Mouse (Mus musculus) MEL (cell line): Measurements from ENCODE around the gene Mettl27.

Experiments used
- BHLHE40 ChIP-seq: IDR thresholded peaks from 2 replicates; pipeline ENCODE4 v1.6.1; 2012; ENCODE audit warnings: low read depth, mild to moderate bottlenecking, inconsistent platforms, low read length, improper control_type of control experiment, borderline replicate concordance
- CTCF ChIP-seq, 3 experiments: IDR thresholded peaks in 2 of 3; conservative IDR thresholded peaks in 1 of 3; 2 replicates each; pipeline ENCODE4 v1.5.1; 2011 to 2012; ENCODE audit warnings: low read length in 3 of 3, low read depth in 2 of 3, mild to moderate bottlenecking in 2 of 3, improper control_type of control experiment in 1 of 3, inconsistent platforms in 1 of 3, mixed read lengths in 1 of 3, moderate library complexity in 1 of 3; ENCODE audit not compliant: control insufficient read depth in 1 of 3, insufficient read depth in 1 of 3, poor library complexity in 1 of 3, severe bottlenecking in 1 of 3
- EP300 ChIP-seq, 2 experiments: IDR thresholded peaks; 2 replicates each; pipeline ENCODE4 v1.6.1; 2011; ENCODE audit warnings: improper control_type of control experiment in 2 of 2, low read length in 2 of 2, low read depth in 1 of 2, mild to moderate bottlenecking in 1 of 2
- ETS1 ChIP-seq: IDR thresholded peaks from 2 replicates; pipeline ENCODE4 v1.6.1; 2012; ENCODE audit warnings: low read depth, mild to moderate bottlenecking, inconsistent platforms, low read length, improper control_type of control experiment, moderate library complexity
- GABPA ChIP-seq: IDR thresholded peaks from 2 replicates; pipeline ENCODE4 v1.6.1; 2012; ENCODE audit warnings: low read depth, mild to moderate bottlenecking, inconsistent platforms, low read length, improper control_type of control experiment, moderate library complexity
- HCFC1 ChIP-seq: IDR thresholded peaks from 2 replicates; pipeline ENCODE4 v1.6.1; 2012; ENCODE audit warnings: low read depth, mild to moderate bottlenecking, inconsistent platforms, low read length, improper control_type of control experiment, moderate library complexity
- MAFK ChIP-seq: IDR thresholded peaks from 2 replicates; pipeline ENCODE4 v1.6.1; 2011; ENCODE audit warnings: low read depth, mild to moderate bottlenecking, low read length, improper control_type of control experiment, borderline replicate concordance
- MAX ChIP-seq: IDR thresholded peaks from 2 replicates; pipeline ENCODE4 v1.6.1; 2011; ENCODE audit warnings: low read length, improper control_type of control experiment
- MXI1 ChIP-seq: IDR thresholded peaks from 2 replicates; pipeline ENCODE4 v1.6.1; 2011; ENCODE audit warnings: mild to moderate bottlenecking, low read depth, low read length, improper control_type of control experiment
- POLR2A ChIP-seq, 2 experiments: IDR thresholded peaks; 2 replicates each; pipeline ENCODE4 v1.6.1; 2011 to 2012; ENCODE audit warnings: low read length in 2 of 2, mild to moderate bottlenecking in 2 of 2, control low read depth in 1 of 2, improper control_type of control experiment in 1 of 2, low read depth in 1 of 2, moderate library complexity in 1 of 2; ENCODE audit not compliant: control insufficient read depth in 1 of 2, insufficient read depth in 1 of 2, poor library complexity in 1 of 2
- POLR2AphosphoS2 ChIP-seq: IDR thresholded peaks from 2 replicates; pipeline ENCODE4 v1.6.1; 2011; ENCODE audit warnings: low read length, improper control_type of control experiment
- TAL1 ChIP-seq: IDR thresholded peaks from 2 replicates; pipeline ENCODE4 v1.6.1; 2012; ENCODE audit warnings: mild to moderate bottlenecking, inconsistent platforms, low read length, moderate library complexity, mixed read lengths
- USF1 ChIP-seq: IDR thresholded peaks from 2 replicates; pipeline ENCODE4 v1.6.1; 2014; ENCODE audit warnings: low read depth, mild to moderate bottlenecking, inconsistent platforms, low read length, improper control_type of control experiment, moderate library complexity

DNA sequence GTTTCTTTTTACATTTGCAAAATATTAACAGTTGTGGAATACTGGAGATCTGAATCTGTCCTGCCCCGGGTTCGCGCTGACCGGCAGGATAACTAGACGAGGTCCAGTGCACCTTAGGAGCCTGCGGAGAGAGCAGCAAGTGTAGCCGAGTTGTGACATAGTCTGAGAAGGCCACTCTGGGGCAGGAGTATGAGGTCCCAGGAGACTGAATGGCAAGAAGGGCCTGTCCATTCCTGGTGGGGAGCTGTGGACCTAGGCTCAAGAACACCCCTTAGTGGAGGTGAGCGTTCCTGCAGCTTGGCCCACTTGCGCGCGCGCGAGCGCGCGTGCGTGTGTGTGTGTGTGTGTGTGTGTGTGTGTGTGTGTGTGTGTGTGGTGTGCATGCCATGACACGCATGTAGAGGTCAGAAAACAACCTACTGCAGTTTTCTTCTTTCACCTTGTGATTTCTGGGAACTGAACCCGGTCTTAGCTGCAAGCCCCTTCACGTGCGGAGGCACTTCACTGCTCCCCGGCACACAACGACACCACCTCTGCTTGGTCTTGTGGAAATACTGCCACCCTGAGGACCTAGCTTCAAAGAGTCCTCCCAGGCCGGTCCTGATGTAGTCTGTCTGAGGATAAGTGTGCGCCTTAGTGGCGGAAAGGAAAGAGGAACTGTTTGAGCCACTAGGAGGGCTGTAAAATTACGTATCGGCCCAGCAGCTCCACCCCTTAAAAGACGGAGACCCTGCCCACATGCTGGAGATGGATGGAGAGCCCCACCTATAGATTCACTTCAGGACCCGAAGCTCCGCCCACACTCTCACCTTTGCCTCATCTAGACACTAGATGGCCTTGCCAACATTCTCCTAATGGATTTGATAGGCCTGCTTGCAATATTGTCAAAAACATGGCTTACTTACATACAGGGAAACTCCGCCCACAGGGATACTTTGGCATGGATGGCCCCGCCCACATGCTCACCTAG, 34.0 kb downstream of the Mettl27 start:
- peak; percentile 9 to 73 (median 55) for TF ChIP-seq CTCF (IDR thresholded peaks at IDR 0.05 in 2 of 3, conservative IDR thresholded peaks at IDR 0.05 in 1 of 3; ENCODE audit: control insufficient read depth in 1 of 3, insufficient read depth in 1 of 3, low read depth in 2 of 3, low read length in 3 of 3, poor library complexity in 1 of 3, severe bottlenecking in 1 of 3)
- no peak for TF ChIP-seq TAL1
- TF ChIP-seq POLR2AphosphoS2 = no peak
- no peak for TF ChIP-seq USF1
- peak; percentile 51; the same call in 1 of the 2 replicates for TF ChIP-seq BHLHE40
- TF ChIP-seq ETS1 = no peak
- peak; percentile 19 for TF ChIP-seq MAX
- TF ChIP-seq POLR2A (IDR thresholded peaks at IDR 0.05; ENCODE audit: control insufficient read depth in 1 of 2, insufficient read depth in 1 of 2, low read depth in 1 of 2, low read length in 2 of 2, poor library complexity in 1 of 2) = peak in 1 of 2 experiments; percentile 47; a peak in 1 of 4 replicates
- no peak for TF ChIP-seq EP300 (IDR thresholded peaks at IDR 0.05; ENCODE audit: low read depth in 1 of 2, low read length in 2 of 2)
- TF ChIP-seq HCFC1 = 0 out of 2 replicates have a peak, but pooled peaks have one; percentile 2
- no peak for TF ChIP-seq MAFK
- no peak for TF ChIP-seq GABPA
- no peak for TF ChIP-seq MXI1
